Mouse (Mus musculus) olfactory bulb, adult 2 months (tissue): ENCODE data around the gene Phactr2. TPM values are rescaled to one million over a fixed set of nuclear protein-coding genes. Genes with fewer than 3 reads are reported as not detected.

Experiments
- H3K27ac ChIP-seq: fragments of 200-500 bp; 2 replicates; pipeline ENCODE4 v1.5.1; 2012; ENCODE audit warnings: low read depth, low read length; ENCODE audit not compliant: insufficient read depth
- H3K4me1 ChIP-seq: fragments of 200-500 bp; 2 replicates; pipeline ENCODE4 v1.6.1; 2012; ENCODE audit warnings: low read length; ENCODE audit not compliant: control insufficient read depth, insufficient read depth
- H3K4me3 ChIP-seq: fragments of 200-500 bp; 2 replicates; pipeline ENCODE4 v1.5.1; 2012; ENCODE audit warnings: mild to moderate bottlenecking, low read depth, low read length, moderate library complexity; ENCODE audit not compliant: insufficient read depth
- CTCF ChIP-seq: fragments of 200-500 bp; IDR thresholded peaks from 2 replicates; pipeline ENCODE4 v1.5.1; 2012; ENCODE audit warnings: low read depth, mild to moderate bottlenecking, low read length, moderate library complexity; ENCODE audit not compliant: insufficient read depth
- POLR2A ChIP-seq: fragments of 200-500 bp; IDR thresholded peaks from 2 replicates; pipeline ENCODE4 v1.6.1; 2012; ENCODE audit warnings: mild to moderate bottlenecking, low read depth, low read length, moderate library complexity; ENCODE audit not compliant: insufficient read depth
- WGBS: fragments of 180-500 bp; shearing (Covaris S2); methylation state at CpG from one replicate; pipeline ENCODE4 v1.1.7; 2018; 5-methylcytosine and 5-hydroxymethylcytosine counted together
- polyA plus RNA-seq: library from polyadenylated mRNA; stranded (reverse); fragments of >200 nt; gene quantifications from 2 replicates; pipeline ENCODE4 v1.2.4, GENCODE M21; 2012; ENCODE audit warnings: low replicate concordance; ENCODE audit not compliant: missing spikeins, insufficient read depth, insufficient read length

Gene Phactr2
- polyA plus RNA-seq, 1 experiment, result not detected

DNA sequence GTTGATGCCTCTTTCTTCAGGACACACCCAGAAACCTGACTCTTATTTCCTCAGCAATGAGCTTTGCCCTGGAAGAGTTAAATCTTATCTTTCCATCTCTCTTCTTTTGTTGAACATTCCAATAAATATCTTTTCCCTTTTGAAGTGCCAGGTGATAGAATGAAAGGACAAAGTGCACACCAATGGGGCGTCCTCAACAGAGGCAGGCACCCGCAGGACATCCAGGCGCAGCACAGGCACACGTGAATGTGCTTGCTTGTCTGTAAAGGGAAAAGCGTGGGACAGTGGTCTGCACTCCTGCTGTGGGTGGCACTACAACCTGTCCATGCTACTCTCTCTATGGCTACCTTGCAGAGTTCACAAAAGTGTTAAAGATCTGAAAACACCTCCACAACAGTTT is 284.3 kb downstream of the Phactr2 start:
- H3K27ac ChIP-seq, result no peak overlapping the region
- no peak for TF ChIP-seq CTCF
- no peak for TF ChIP-seq POLR2A
- H3K4me1 ChIP-seq, result 0 out of 2 replicates have a peak, but pooled peaks cover 2% of the 10 kb centered on the region
- WGBS, result 89% methylated on average over 5 of the region's 5 CpGs
- no peak overlapping the region for H3K4me3 ChIP-seq

DNA sequence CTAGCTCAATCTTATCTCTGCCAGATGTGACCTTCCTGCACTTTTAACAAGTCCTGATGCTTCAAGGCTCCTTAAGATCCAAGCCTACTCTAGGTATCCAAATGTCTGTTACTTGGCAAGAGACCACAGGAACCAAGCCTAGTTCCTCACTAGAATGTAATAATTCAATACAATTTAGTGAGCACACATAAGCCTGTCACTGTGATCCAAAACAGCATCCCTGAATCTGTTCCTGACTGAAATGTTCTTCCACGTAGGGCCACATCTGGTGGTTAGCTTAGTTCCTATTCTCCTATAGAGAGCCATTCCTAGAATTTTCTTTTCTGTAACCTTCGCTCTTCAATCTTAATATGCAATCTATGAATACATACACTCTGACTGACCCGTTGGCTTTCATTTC is 287.5 kb downstream of the Phactr2 start:
- H3K4me3 ChIP-seq, result no peak overlapping the region

DNA sequence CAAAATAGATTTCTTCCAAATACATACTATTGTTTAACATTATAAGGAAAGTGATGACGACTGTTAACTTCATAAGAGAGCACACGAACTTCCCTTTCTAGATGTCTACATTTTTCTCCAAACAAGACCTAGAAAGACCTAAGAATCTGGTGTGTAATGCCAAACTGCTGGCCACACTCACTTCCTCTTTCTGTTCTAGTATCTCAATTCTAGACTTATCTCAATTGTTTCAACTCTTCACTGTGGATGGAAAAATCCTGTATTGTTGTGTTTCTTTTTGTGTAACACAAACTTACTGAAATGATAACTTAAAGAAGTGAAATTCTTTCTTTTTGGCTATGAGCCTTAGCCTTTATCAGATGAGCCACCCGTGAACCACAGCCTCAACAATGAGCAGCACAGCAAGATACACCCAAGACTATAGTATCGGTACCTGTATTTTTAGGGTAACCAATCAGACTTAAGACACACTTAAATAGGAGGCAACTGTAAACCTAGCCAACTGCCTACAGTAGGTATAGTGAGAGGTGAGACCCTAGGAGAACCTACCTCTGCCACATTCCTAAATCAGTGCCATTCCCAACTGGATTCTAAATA is 289.9 kb downstream of the Phactr2 start:
- WGBS, result 90% methylated on average over 4 of the region's 4 CpGs
- no peak overlapping the region for H3K27ac ChIP-seq
- no peak overlapping the region for H3K4me3 ChIP-seq
- TF ChIP-seq CTCF, result no peak
- TF ChIP-seq POLR2A, result no peak
- H3K4me1 ChIP-seq, result no peaks in the 10 kb centered on the region

More for the DNA sequence above, 287.5 kb downstream of the Phactr2 start:
- Histone ChIP-seq H3K4me1 (no peaks in the 10 kb centered on the region), H3K27ac (no peak overlapping the region)
- WGBS, result 95% methylated on average over 3 of the region's 3 CpGs
- TF ChIP-seq POLR2A (no peak), CTCF (no peak)

DNA sequence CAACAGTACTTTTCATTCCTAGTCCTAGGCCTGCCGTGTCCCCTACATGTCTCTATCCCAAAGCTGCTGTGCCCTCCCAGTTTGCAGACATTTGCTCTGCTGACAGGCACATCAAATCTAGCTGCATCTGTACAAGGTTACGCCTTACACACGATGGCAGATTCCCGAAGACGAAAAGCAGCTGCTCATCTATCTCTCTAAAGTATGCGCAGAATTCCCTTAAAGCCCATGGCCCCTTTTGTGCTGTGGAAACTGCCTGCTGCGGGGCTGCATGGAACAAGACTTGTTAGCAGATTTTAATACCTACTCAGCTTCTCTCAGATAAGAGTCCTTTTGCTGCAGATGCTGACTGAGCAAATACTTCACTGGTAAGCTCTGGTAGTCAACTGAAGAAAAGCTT is 294.0 kb downstream of the Phactr2 start:
- Histone ChIP-seq H3K4me3 (no peak overlapping the region), H3K4me1 (no peaks in the 10 kb centered on the region), H3K27ac (no peak overlapping the region)
- TF ChIP-seq POLR2A (no peak), CTCF (no peak)
- WGBS, result 94% methylated on average over 7 of the region's 7 CpGs

DNA sequence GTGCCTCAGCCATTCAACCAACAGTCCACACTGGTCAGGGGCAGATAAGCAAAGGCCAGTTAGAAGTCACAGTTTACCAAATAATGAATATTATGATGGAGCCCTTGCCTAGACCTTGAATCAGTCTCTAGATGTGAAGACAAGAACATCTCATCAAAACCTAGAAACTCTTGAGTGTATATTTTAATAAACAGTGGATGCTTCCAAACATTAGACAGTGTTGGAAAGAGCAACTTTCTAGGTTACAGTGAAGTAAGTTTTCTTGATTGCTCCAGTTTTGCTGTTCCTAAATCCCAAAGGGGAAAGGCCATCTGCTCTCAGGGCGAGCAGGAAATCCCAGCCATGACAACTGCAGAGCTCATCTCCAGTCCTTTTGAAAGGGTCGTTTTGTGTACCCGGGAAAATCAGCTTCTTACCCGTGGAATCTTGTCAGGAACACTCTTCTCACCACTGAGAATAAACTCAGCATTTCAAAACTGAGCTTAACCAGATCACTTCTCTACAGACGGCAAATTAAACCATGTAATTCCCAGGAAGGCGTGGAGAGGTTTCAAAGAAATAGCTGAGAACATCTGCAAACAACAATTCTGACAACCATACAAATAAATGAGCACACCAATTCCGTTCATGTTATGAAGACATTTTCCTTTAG is 296.1 kb downstream of the Phactr2 start, which contains the start of gene Zc2hc1b:
Gene Zc2hc1b (minus strand): TSS at position 51 of the 652 bp plus-strand sequence.
- H3K27ac ChIP-seq, result no peak within 1 kb of the TSS
- no peak within 1 kb of the TSS for H3K4me3 ChIP-seq
- no peak for TF ChIP-seq POLR2A
- TF ChIP-seq CTCF, result no peak
- no peaks in the 10 kb centered on the region for H3K4me1 ChIP-seq
- WGBS, result 80% methylated on average over 7 of the region's 7 CpGs

DNA sequence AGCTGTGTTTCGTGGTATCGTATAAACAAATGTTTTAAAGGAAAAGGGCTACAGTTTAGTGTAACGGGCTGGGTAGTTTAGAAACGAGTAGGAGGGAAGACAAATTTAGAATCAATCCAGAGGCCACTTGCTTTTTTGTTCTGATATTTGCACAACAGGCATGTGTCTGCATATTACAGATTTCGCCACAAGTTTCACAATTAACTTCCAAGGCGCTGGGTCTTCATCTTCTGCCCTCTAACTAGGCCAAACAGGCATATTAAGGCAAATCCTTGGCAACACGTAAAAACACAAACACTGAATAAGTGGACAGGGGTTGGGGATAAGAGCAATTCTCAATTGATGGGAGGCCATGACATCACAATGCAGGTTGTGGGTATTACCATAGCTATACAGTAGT is 298.3 kb downstream of the Phactr2 start:
- no peaks in the 10 kb centered on the region for H3K4me1 ChIP-seq
- no peak overlapping the region for H3K4me3 ChIP-seq
- TF ChIP-seq POLR2A (no peak), CTCF (no peak)
- no peak overlapping the region for H3K27ac ChIP-seq
- 78% methylated on average over 7 of the region's 7 CpGs for WGBS

DNA sequence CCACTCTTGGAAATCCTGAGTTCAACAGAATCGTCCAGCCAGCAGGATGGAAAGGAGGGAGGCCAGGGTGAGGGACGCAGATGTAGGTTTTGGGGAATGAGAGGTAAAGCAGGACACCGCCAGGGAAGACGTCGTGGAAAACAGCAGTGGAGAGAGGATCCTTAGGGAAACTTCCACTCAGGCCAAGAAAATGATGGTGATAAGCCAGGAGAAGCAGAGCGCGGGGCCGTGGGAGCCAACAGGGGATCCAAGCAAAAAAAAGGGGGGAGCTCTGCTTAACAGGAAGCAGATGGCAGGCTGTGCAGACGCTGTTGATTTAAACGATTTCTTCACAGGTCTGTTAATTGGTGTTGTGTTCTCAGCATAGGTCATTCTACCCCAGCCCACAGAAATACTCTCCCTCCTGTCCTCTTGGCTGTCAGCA is 301.4 kb downstream of the Phactr2 start:
- WGBS, result 67% methylated on average over 10 of the region's 10 CpGs
- Histone ChIP-seq H3K4me1 (no peaks in the 10 kb centered on the region), H3K4me3 (no peak overlapping the region), H3K27ac (no peak overlapping the region)
- TF ChIP-seq CTCF (no peak), POLR2A (no peak)

DNA sequence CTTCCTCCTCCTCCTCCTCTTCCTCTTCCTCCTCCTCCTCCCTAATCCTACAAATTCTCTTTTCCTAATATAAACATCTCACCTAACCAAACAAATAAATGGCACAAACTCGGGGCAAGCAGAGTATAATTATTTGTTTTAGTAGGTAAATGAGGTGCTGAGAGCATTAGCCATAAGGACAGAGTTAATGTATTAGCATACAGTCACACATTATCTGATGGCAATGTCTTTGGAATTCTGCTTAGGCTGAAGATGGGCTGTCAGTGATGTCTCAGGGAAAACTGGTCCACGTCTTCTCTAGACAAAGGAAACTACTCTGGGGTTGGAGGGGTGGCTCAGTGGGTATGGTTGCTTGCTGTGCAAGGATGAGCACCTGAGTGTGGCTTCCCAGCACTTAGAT is 302.8 kb downstream of the Phactr2 start:
- Histone ChIP-seq H3K4me1 (no peaks in the 10 kb centered on the region), H3K27ac (no peak overlapping the region), H3K4me3 (no peak overlapping the region)
- TF ChIP-seq CTCF (no peak), POLR2A (no peak)
- 68% methylated on average over 2 of the region's 2 CpGs for WGBS

DNA sequence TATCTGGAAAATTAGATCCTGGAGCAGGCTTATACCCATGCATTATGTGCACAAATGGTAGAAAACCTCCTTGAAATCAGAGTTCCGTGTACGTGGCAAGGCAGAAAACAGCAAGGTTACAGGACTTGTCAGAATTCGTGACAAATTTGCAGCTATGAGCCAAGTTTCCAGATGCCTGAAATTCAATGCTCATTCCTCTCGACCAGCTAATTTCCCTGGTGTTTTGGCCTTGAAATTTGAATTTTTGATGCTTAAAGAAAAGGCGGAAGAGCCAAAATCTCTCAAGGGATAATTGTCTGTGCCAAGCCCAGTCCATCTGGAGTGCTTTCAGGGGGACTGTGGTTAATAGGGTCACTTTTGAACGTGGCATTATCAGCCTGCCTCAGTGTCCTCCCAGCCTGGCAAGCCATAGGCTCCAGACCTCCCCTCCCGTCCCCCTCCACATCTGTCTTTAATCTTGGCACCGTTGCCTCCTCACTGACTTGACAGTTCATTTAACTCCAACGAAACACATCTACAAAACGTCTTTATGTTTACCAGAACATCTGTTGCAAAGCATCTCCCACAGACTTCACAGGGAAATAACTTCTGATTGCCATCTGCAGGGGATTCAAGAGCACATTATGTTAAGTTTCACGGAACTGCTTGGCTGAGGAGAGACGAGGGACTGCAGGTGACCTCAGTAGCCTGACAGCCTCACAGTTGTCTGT is 303.3 kb downstream of the Phactr2 start:
- H3K4me3 ChIP-seq, result no peak overlapping the region
- TF ChIP-seq CTCF, result no peak
- TF ChIP-seq POLR2A, result no peak
- no peaks in the 10 kb centered on the region for H3K4me1 ChIP-seq
- 36% methylated on average over 12 of the region's 12 CpGs for WGBS
- no peak overlapping the region for H3K27ac ChIP-seq
